ENCODE assay signal across 18 mouse cellular contexts in genomic region chr2:166197964-166198363, GRCm38 (mm10). TPM values are rescaled to one million over a fixed set of nuclear protein-coding genes. Genes with fewer than 3 reads are reported as not detected.
A peak's percentile ranks its signal among the peaks of the same experiment; 100 is the strongest.
DNase-seq lines count a peak whose midpoint lies in the region; ATAC-seq and TF ChIP-seq lines count a peak whose summit lies in the region.
"Had no signal": no experiment of that assay in that cellular context is flagged by ENCODE, and none has a peak within 500 bp of the region (broad histone marks: within the 10 kb centered on the region; RNA-seq: fewer than 3 reads in every experiment).

No protein-coding gene starts in this region.

- intact Hi-C loops in heart, postnatal 10 days (cut with DNase I) = no loop called here

- no peak for TF ChIP-seq CTCF in midbrain, postnatal 0 days (IDR thresholded peaks at IDR 0.05)
- no peak for TF ChIP-seq CTCF in layer of hippocampus, adult 2 months (conservative IDR thresholded peaks at IDR 0.05)

- WGBS in midbrain, embryonic 14.5 days = 42% methylated on average over 7 of the region's 7 CpGs
- 48% methylated on average over 7 of the region's 7 CpGs for WGBS in midbrain, postnatal 0 days
- WGBS in intestine, embryonic 15.5 days = 46% methylated on average over 7 of the region's 7 CpGs
- 48% methylated on average over 7 of the region's 7 CpGs for WGBS in stomach, embryonic 14.5 days

- no peak overlapping the region for H3K9ac ChIP-seq in midbrain, embryonic 14.5 days (replicated peaks; ENCODE audit: low read length)
- H3K9ac ChIP-seq in midbrain, postnatal 0 days (replicated peaks; ENCODE audit: low read length, poor library complexity, severe bottlenecking) = no peak overlapping the region
- H3K9ac ChIP-seq in intestine, embryonic 15.5 days = no peak overlapping the region
- H3K9ac ChIP-seq in stomach, embryonic 14.5 days (replicated peaks; ENCODE audit: low read depth, low read length) = no peak overlapping the region
- H3K9ac ChIP-seq: forebrain, embryonic 13.5 days; heart, embryonic 15.5 days; limb, embryonic 15.5 days; liver, embryonic 15.5 days; midbrain, embryonic 15.5 days had no signal

- peak; percentile 19 for DNase-seq in heart, postnatal 4 days
- no peak for DNase-seq in heart, postnatal 10 days
- DNase-seq in midbrain, embryonic 14.5 days = no peak
- DNase-seq in midbrain, postnatal 0 days (ENCODE audit: low spot score) = no peak
- no peak for DNase-seq in layer of hippocampus, adult 2 months (ENCODE audit: low spot score in 2 of 2)
- no peak for DNase-seq in spleen, adult 12 weeks (ENCODE audit: low spot score)
- DNase-seq: adrenal gland, adult 2 months; cerebellum, adult 9-11 months; right cerebral cortex, postnatal 4 days; thymus, adult 18-20 months had no signal

- no peak for ATAC-seq in midbrain, embryonic 14.5 days (ENCODE audit: low FRiP score, low TSS enrichment)
- ATAC-seq in midbrain, postnatal 0 days (ENCODE audit: low FRiP score) = no peak
- ATAC-seq in intestine, embryonic 15.5 days = peak; percentile 72
- ATAC-seq in stomach, embryonic 14.5 days (ENCODE audit: insufficient number of reproducible peaks, insufficient read depth, low FRiP score, low read depth) = 0 out of 2 replicates have a peak, but pooled peaks have one; percentile 39
- ATAC-seq: forebrain, embryonic 13.5 days; midbrain, embryonic 15.5 days had no signal

- H3K9me3 ChIP-seq in midbrain, embryonic 14.5 days (ENCODE audit: control insufficient read depth, low read length) = no peaks in the 10 kb centered on the region
- no peaks in the 10 kb centered on the region for H3K9me3 ChIP-seq in midbrain, postnatal 0 days (ENCODE audit: low read length)
- no peaks in the 10 kb centered on the region for H3K9me3 ChIP-seq in intestine, embryonic 15.5 days
- H3K9me3 ChIP-seq in stomach, embryonic 14.5 days (ENCODE audit: control insufficient read depth, low read depth, low read length) = no peaks in the 10 kb centered on the region
- H3K9me3 ChIP-seq: forebrain, embryonic 13.5 days; heart, embryonic 15.5 days; limb, embryonic 15.5 days; liver, embryonic 15.5 days; midbrain, embryonic 15.5 days had no signal

- 0 out of 2 replicates have a peak, but pooled peaks cover 6% of the 10 kb centered on the region for H3K4me1 ChIP-seq in midbrain, embryonic 14.5 days (ENCODE audit: control insufficient read depth, insufficient read depth, low read length)
- no peaks in the 10 kb centered on the region for H3K4me1 ChIP-seq in midbrain, postnatal 0 days (ENCODE audit: insufficient read depth, low read length)
- peaks cover 16% of the 10 kb centered on the region for H3K4me1 ChIP-seq in intestine, embryonic 15.5 days (replicated peaks)
- H3K4me1 ChIP-seq in stomach, embryonic 14.5 days (ENCODE audit: control insufficient read depth, insufficient read depth, low read length) = 0 out of 2 replicates have a peak, but pooled peaks cover 4% of the 10 kb centered on the region
- H3K4me1 ChIP-seq: liver, embryonic 15.5 days had no signal

- no peak overlapping the region for H3K4me2 ChIP-seq in midbrain, embryonic 14.5 days (ENCODE audit: low read length)
- H3K4me2 ChIP-seq in midbrain, postnatal 0 days (ENCODE audit: low read depth, low read length, poor library complexity, severe bottlenecking) = no peak overlapping the region
- H3K4me2 ChIP-seq in intestine, embryonic 15.5 days (replicated peaks) = no peak overlapping the region
- no peak overlapping the region for H3K4me2 ChIP-seq in stomach, embryonic 14.5 days (replicated peaks; ENCODE audit: low read depth, low read length)
- H3K4me2 ChIP-seq: forebrain, embryonic 13.5 days; heart, embryonic 15.5 days; limb, embryonic 15.5 days; liver, embryonic 15.5 days; midbrain, embryonic 15.5 days had no signal

- no peaks in the 10 kb centered on the region for H3K36me3 ChIP-seq in midbrain, embryonic 14.5 days (ENCODE audit: control insufficient read depth, insufficient read depth, low read length)
- no peaks in the 10 kb centered on the region for H3K36me3 ChIP-seq in midbrain, postnatal 0 days (ENCODE audit: insufficient read depth, low read length)
- H3K36me3 ChIP-seq in intestine, embryonic 15.5 days = no peaks in the 10 kb centered on the region
- no peaks in the 10 kb centered on the region for H3K36me3 ChIP-seq in stomach, embryonic 14.5 days (ENCODE audit: control insufficient read depth, insufficient read depth, low read length)
- H3K36me3 ChIP-seq: heart, embryonic 15.5 days; limb, embryonic 15.5 days; liver, embryonic 15.5 days; midbrain, embryonic 15.5 days had no signal

- H3K27ac ChIP-seq in midbrain, embryonic 14.5 days (replicated peaks; ENCODE audit: low read depth, low read length) = 0 out of 2 replicates have a peak overlapping the region, but pooled peaks have one; percentile 5
- H3K27ac ChIP-seq in midbrain, postnatal 0 days (ENCODE audit: low read depth, low read length) = no peak overlapping the region
- no peak overlapping the region for H3K27ac ChIP-seq in intestine, embryonic 15.5 days
- no peak overlapping the region for H3K27ac ChIP-seq in stomach, embryonic 14.5 days (ENCODE audit: low read length)
- no peak overlapping the region for H3K27ac ChIP-seq in layer of hippocampus, adult 2 months
- H3K27ac ChIP-seq: forebrain, embryonic 13.5 days; limb, embryonic 15.5 days; liver, embryonic 15.5 days; macrophage; midbrain, embryonic 15.5 days had no signal

- no peak overlapping the region for H3K4me3 ChIP-seq in midbrain, embryonic 14.5 days (replicated peaks; ENCODE audit: low read depth, low read length)
- H3K4me3 ChIP-seq in midbrain, postnatal 0 days (ENCODE audit: low read depth, low read length) = no peak overlapping the region
- H3K4me3 ChIP-seq in intestine, embryonic 15.5 days (replicated peaks) = no peak overlapping the region
- no peak overlapping the region for H3K4me3 ChIP-seq in stomach, embryonic 14.5 days (ENCODE audit: low read depth, low read length)
- no peak overlapping the region for H3K4me3 ChIP-seq in layer of hippocampus, adult 2 months
- H3K4me3 ChIP-seq: forebrain, embryonic 13.5 days; heart, embryonic 15.5 days; limb, embryonic 15.5 days; liver, embryonic 15.5 days; midbrain, embryonic 15.5 days had no signal

- H3K27me3 ChIP-seq in midbrain, embryonic 14.5 days (ENCODE audit: control insufficient read depth, insufficient read depth, low read length) = no peaks in the 10 kb centered on the region
- H3K27me3 ChIP-seq in midbrain, postnatal 0 days (ENCODE audit: insufficient read depth, low read length) = no peaks in the 10 kb centered on the region
- no peaks in the 10 kb centered on the region for H3K27me3 ChIP-seq in intestine, embryonic 15.5 days (replicated peaks)
- no peaks in the 10 kb centered on the region for H3K27me3 ChIP-seq in stomach, embryonic 14.5 days (ENCODE audit: control insufficient read depth, insufficient read depth, low read length)
- H3K27me3 ChIP-seq: limb, embryonic 15.5 days; liver, embryonic 15.5 days; midbrain, embryonic 15.5 days had no signal

RNA-seq across cellular contexts. Expression of gene Sulf2, which starts 42.5 kb away (rescaled TPM):
- total RNA-seq in heart, postnatal 4 days (2021) = 100 to 1,000 TPM; 124 to 129 TPM
- total RNA-seq in heart, postnatal 10 days (2021) = 10 to 100 TPM; 84.5 to 88.7 TPM
- 90.9 and 93.8 TPM in 2 replicates for polyA plus RNA-seq in midbrain, embryonic 14.5 days (2014; fragmentation: Nextera tagmentation; extraction: Ambion mirVana)
- 127 and 131 TPM in 2 replicates for total RNA-seq in midbrain, postnatal 0 days (2014; rRNA removed)
- 95.8 and 99.6 TPM in 2 replicates for polyA plus RNA-seq in midbrain, postnatal 0 days (2015; fragmentation: Nextera tagmentation; extraction: Ambion mirVana)
- 100 and 106 TPM in 2 replicates for polyA plus RNA-seq in intestine, embryonic 15.5 days (2015; fragmentation: Nextera tagmentation; extraction: Ambion mirVana)
- polyA plus RNA-seq in stomach, embryonic 14.5 days (2014; fragmentation: Nextera tagmentation; extraction: Ambion mirVana) = 233 and 235 TPM in 2 replicates
- 100 to 1,000 TPM in 1 of 2 experiments, 10 to 100 TPM in 1; 93.2 to 114 TPM for total RNA-seq in layer of hippocampus, adult 2 months (2021)

Comparison
In these comparisons a context has a peak if more than half of its experiments do, and no peak if none do; other contexts are left out.
1. ATAC-seq: peak in intestine, embryonic 15.5 days (single experiment) and stomach, embryonic 14.5 days (single experiment); none in midbrain, embryonic 14.5 days (single experiment) and midbrain, postnatal 0 days (single experiment).